Mouse (Mus musculus) CH12.LX (cell line): ENCODE data around the gene Cep55.

Experiments used
- CTCF ChIP-seq, 2 experiments: IDR thresholded peaks in 1 of 2; conservative IDR thresholded peaks in 1 of 2; 2 replicates each; pipeline ENCODE4 v1.5.1; 2011 to 2012; ENCODE audit warnings: low read depth in 2 of 2, low read length in 2 of 2, improper control_type of control experiment in 1 of 2, inconsistent platforms in 1 of 2, mild to moderate bottlenecking in 1 of 2, moderate library complexity in 1 of 2
- ELF1 ChIP-seq: IDR thresholded peaks from 2 replicates; pipeline ENCODE4 v1.6.1; 2014; ENCODE audit warnings: low read depth, mild to moderate bottlenecking, inconsistent platforms, low read length, improper control_type of control experiment
- EP300 ChIP-seq: IDR thresholded peaks from 2 replicates; pipeline ENCODE4 v1.6.1; 2011; ENCODE audit warnings: low read length, improper control_type of control experiment
- IRF4 ChIP-seq: IDR thresholded peaks from 2 replicates; pipeline ENCODE4 v1.6.1; 2014; ENCODE audit warnings: low read depth, mild to moderate bottlenecking, inconsistent platforms, low read length, improper control_type of control experiment
- MYC ChIP-seq: IDR thresholded peaks from 2 replicates; pipeline ENCODE4 v1.6.1; 2011; ENCODE audit warnings: low read depth, mild to moderate bottlenecking, improper control_type of control experiment, low read length
- NELFE ChIP-seq: IDR thresholded peaks from 2 replicates; pipeline ENCODE4 v1.6.1; 2011; ENCODE audit warnings: low read depth, low read length, improper control_type of control experiment
- POLR2A ChIP-seq: IDR thresholded peaks from 2 replicates; pipeline ENCODE4 v1.6.1; 2011; ENCODE audit warnings: low read depth, mild to moderate bottlenecking, improper control_type of control experiment, low read length
- POLR2AphosphoS2 ChIP-seq: IDR thresholded peaks from 2 replicates; pipeline ENCODE4 v1.6.1; 2011; ENCODE audit warnings: low read depth, low read length, improper control_type of control experiment
- SIN3A ChIP-seq: IDR thresholded peaks from 2 replicates; pipeline ENCODE4 v1.6.1; 2012; ENCODE audit warnings: low read length, improper control_type of control experiment, inconsistent platforms
- UBTF ChIP-seq: IDR thresholded peaks from 2 replicates; pipeline ENCODE4 v1.6.1; 2012; ENCODE audit warnings: low read depth, mild to moderate bottlenecking, inconsistent platforms, low read length, improper control_type of control experiment, moderate library complexity
- USF1 ChIP-seq: IDR thresholded peaks from 2 replicates; pipeline ENCODE4 v1.6.1; 2014; ENCODE audit warnings: low read depth, mild to moderate bottlenecking, inconsistent platforms, low read length, improper control_type of control experiment
- ZKSCAN1 ChIP-seq: IDR thresholded peaks from 2 replicates; pipeline ENCODE4 v1.6.1; 2012; ENCODE audit warnings: low read depth, inconsistent platforms, low read length, improper control_type of control experiment, borderline replicate concordance

DNA sequence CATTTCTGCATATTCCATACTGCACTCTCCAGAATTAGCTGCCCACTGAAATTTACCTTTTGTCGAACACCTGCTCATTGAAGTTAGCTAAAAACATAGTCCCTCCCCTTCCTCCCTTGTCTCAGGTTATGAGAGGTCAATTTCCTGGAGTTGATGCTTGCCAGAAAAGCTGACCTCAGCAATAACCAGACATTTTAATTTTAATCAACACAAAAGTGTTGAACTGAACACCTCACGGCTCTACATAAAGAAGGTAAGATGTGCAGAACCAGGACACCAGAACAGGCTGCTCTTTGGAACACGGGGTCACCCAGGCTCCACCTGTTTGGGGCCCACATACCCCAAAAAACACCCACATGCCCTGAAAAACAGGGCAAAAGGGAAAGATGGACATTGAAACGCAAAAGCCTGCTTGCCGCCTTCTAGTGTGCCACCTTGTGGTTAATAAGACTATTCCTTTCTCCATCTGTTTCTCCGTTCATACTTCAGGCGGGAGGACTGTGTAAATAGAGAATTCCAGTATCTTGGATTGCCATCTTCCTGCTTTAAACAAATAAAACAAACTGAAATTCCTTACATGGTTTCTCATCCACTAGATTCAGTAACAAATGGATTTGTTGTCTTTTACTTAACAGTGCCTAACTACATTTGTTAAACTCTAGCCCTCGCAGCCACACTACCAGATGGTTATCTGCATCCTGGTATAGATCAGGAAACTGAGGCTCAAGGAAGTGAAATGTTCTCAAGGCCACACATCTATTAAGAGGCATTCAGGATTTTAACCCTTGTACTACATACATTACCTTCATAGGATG lies 1.4 kb upstream of the Cep55 start:
- TF ChIP-seq POLR2A: no peak
- peak; percentile 32; the same call in 1 of the 2 replicates for TF ChIP-seq SIN3A
- TF ChIP-seq ELF1: no peak
- no peak for TF ChIP-seq POLR2AphosphoS2
- no peak for TF ChIP-seq ZKSCAN1
- TF ChIP-seq NELFE: no peak
- TF ChIP-seq CTCF (conservative IDR thresholded peaks at IDR 0.05 in 1 of 2, IDR thresholded peaks at IDR 0.05 in 1 of 2; ENCODE audit: low read depth in 2 of 2, low read length in 2 of 2): peak in 1 of 2 experiments; percentile 65; a peak in 2 of 4 replicates
- TF ChIP-seq EP300: no peak
- no peak for TF ChIP-seq MYC
- no peak for TF ChIP-seq USF1
- TF ChIP-seq IRF4: no peak
- TF ChIP-seq UBTF: no peak
